Mouse (Mus musculus): ENCODE results near the gene Fis1. TPM values are rescaled to one million over a fixed set of nuclear protein-coding genes. Genes with fewer than 3 reads are reported as not detected.

Gene Fis1
- total and polyA plus RNA-seq, 3 experiments, result 150 to 197 (median 176) TPM

- TF ChIP-seq POLR2A (IDR thresholded peaks at IDR 0.05; ENCODE audit: insufficient read depth, low read depth, low read length) (no peak), CTCF (IDR thresholded peaks at IDR 0.05) (no peak), EP300 (IDR thresholded peaks at IDR 0.05; ENCODE audit: insufficient read depth, low read depth, low read length) (no peak)
- WGBS, result 62% methylated on average over 7 of the region's 7 CpGs
- H3K79me2 ChIP-seq (replicated peaks; ENCODE audit: control insufficient read depth, insufficient read depth, low read length), result no peaks in the 10 kb centered on the region
- H3K36me3 ChIP-seq (ENCODE audit: control insufficient read depth, insufficient read depth, low read length), result no peaks in the 10 kb centered on the region
- H3K27ac ChIP-seq, result no peak overlapping the region
- DNase-seq, result no peak
- H3K4me1 ChIP-seq (ENCODE audit: control insufficient read depth, insufficient read depth, low read length), result no peaks in the 10 kb centered on the region
- H3K27me3 ChIP-seq (ENCODE audit: control insufficient read depth, insufficient read depth, low read length), result no peaks in the 10 kb centered on the region
- no peak overlapping the region for H3K9ac ChIP-seq (ENCODE audit: low read depth, low read length)
- H3K4me3 ChIP-seq, result no peak overlapping the region
- intact Hi-C loops (cut with DNase I), result loop anchor here (10.0 kb wide), 1 partner anchor 181 kb away; no protein-coding TSS in a partner anchor
These were observed 29.2 kb upstream of the Fis1 start for GRCm38 (mm10) chr5:136923751-136924478.

- Histone ChIP-seq H3K79me2 (replicated peaks; ENCODE audit: control insufficient read depth, insufficient read depth, low read length) (no peaks in the 10 kb centered on the region), H3K27me3 (ENCODE audit: control insufficient read depth, insufficient read depth, low read length) (no peaks in the 10 kb centered on the region), H3K9ac (ENCODE audit: low read depth, low read length) (no peak overlapping the region), H3K36me3 (ENCODE audit: control insufficient read depth, insufficient read depth, low read length) (no peaks in the 10 kb centered on the region), H3K4me3 (no peak overlapping the region), H3K4me1 (ENCODE audit: control insufficient read depth, insufficient read depth, low read length) (peaks cover 1% of the 10 kb centered on the region; the same call in 1 of the 2 replicates), H3K27ac (no peak overlapping the region)
- TF ChIP-seq EP300 (IDR thresholded peaks at IDR 0.05; ENCODE audit: insufficient read depth, low read depth, low read length), result peak; percentile 91
- peak; percentile 95 for TF ChIP-seq CTCF (IDR thresholded peaks at IDR 0.05)
- TF ChIP-seq POLR2A (IDR thresholded peaks at IDR 0.05; ENCODE audit: insufficient read depth, low read depth, low read length), result no peak
- intact Hi-C loops (cut with DNase I), result loop anchor here (1.0 to 10.0 kb wide), 2 partner anchors 42 to 176 kb away; no protein-coding TSS in a partner anchor
- peak; percentile 72 to 84 for DNase-seq
- 24% methylated on average over 4 of the region's 4 CpGs for WGBS
These were observed 24.0 kb upstream of the Fis1 start for GRCm38 (mm10) chr5:136929073-136929472.

GRCm38 (mm10) chr5:136931896-136932295 is 21.2 kb upstream of the Fis1 start:
- TF ChIP-seq CTCF (IDR thresholded peaks at IDR 0.05) (no peak), POLR2A (IDR thresholded peaks at IDR 0.05; ENCODE audit: insufficient read depth, low read depth, low read length) (no peak), EP300 (IDR thresholded peaks at IDR 0.05; ENCODE audit: insufficient read depth, low read depth, low read length) (no peak)
- no peak for DNase-seq
- no peak overlapping the region for H3K9ac ChIP-seq (ENCODE audit: low read depth, low read length)
- no peaks in the 10 kb centered on the region for H3K36me3 ChIP-seq (ENCODE audit: control insufficient read depth, insufficient read depth, low read length)
- H3K27ac ChIP-seq, result no peak overlapping the region
- WGBS, result 85% methylated on average over 14 of the region's 14 CpGs
- H3K4me1 ChIP-seq (ENCODE audit: control insufficient read depth, insufficient read depth, low read length), result peaks cover 1% of the 10 kb centered on the region; the same call in 1 of the 2 replicates
- H3K79me2 ChIP-seq (replicated peaks; ENCODE audit: control insufficient read depth, insufficient read depth, low read length), result no peaks in the 10 kb centered on the region
- H3K4me3 ChIP-seq, result no peak overlapping the region
- H3K27me3 ChIP-seq (ENCODE audit: control insufficient read depth, insufficient read depth, low read length), result no peaks in the 10 kb centered on the region
- intact Hi-C loops (cut with DNase I), result no loop called here

GRCm38 (mm10) chr5:136932956-136933355 is 20.1 kb upstream of the Fis1 start:
- intact Hi-C loops (cut with DNase I), result no loop called here
- DNase-seq, result no peak
- no peak overlapping the region for H3K4me3 ChIP-seq
- WGBS, result 74% methylated on average over 5 of the region's 5 CpGs
- no peak overlapping the region for H3K27ac ChIP-seq
- TF ChIP-seq EP300 (IDR thresholded peaks at IDR 0.05; ENCODE audit: insufficient read depth, low read depth, low read length), result no peak
- TF ChIP-seq CTCF (IDR thresholded peaks at IDR 0.05), result no peak
- TF ChIP-seq POLR2A (IDR thresholded peaks at IDR 0.05; ENCODE audit: insufficient read depth, low read depth, low read length), result no peak
- H3K9ac ChIP-seq (ENCODE audit: low read depth, low read length), result no peak overlapping the region
- H3K36me3 ChIP-seq (ENCODE audit: control insufficient read depth, insufficient read depth, low read length), result no peaks in the 10 kb centered on the region
- H3K4me1 ChIP-seq (ENCODE audit: control insufficient read depth, insufficient read depth, low read length), result peaks cover 1% of the 10 kb centered on the region; the same call in 1 of the 2 replicates
- H3K27me3 ChIP-seq (ENCODE audit: control insufficient read depth, insufficient read depth, low read length), result no peaks in the 10 kb centered on the region
- H3K79me2 ChIP-seq (replicated peaks; ENCODE audit: control insufficient read depth, insufficient read depth, low read length), result no peaks in the 10 kb centered on the region

GRCm38 (mm10) chr5:136933930-136934329 is 19.1 kb upstream of the Fis1 start:
- intact Hi-C loops (cut with DNase I), result no loop called here
- Histone ChIP-seq H3K9ac (ENCODE audit: low read depth, low read length) (no peak overlapping the region), H3K4me1 (ENCODE audit: control insufficient read depth, insufficient read depth, low read length) (peaks cover 1% of the 10 kb centered on the region; the same call in 1 of the 2 replicates), H3K27me3 (ENCODE audit: control insufficient read depth, insufficient read depth, low read length) (no peaks in the 10 kb centered on the region), H3K36me3 (ENCODE audit: control insufficient read depth, insufficient read depth, low read length) (no peaks in the 10 kb centered on the region), H3K27ac (no peak overlapping the region), H3K4me3 (no peak overlapping the region), H3K79me2 (replicated peaks; ENCODE audit: control insufficient read depth, insufficient read depth, low read length) (no peaks in the 10 kb centered on the region)
- WGBS, result 91% methylated on average over 6 of the region's 6 CpGs
- no peak for DNase-seq
- TF ChIP-seq EP300 (IDR thresholded peaks at IDR 0.05; ENCODE audit: insufficient read depth, low read depth, low read length), result no peak
- no peak for TF ChIP-seq POLR2A (IDR thresholded peaks at IDR 0.05; ENCODE audit: insufficient read depth, low read depth, low read length)
- no peak for TF ChIP-seq CTCF (IDR thresholded peaks at IDR 0.05)
